Mouse (Mus musculus) c-Kit-negative CD71-positive TER-119-positive erythroid progenitor cells, embryonic 14.5 days (primary cell): Measurements from ENCODE around the gene 1700020A23Rik.
"Not testable (repeated sequence)": the region's sequence is repeated elsewhere in the genome, so short reads cannot be mapped to it uniquely, and the experiment has no call there.

Experiments
- DNase-seq: peaks from one replicate; pipeline ENCODE4 v3.0.0-alpha.2; 2013; ENCODE audit warnings: low read depth, low spot score

Gene 1700020A23Rik

DNA sequence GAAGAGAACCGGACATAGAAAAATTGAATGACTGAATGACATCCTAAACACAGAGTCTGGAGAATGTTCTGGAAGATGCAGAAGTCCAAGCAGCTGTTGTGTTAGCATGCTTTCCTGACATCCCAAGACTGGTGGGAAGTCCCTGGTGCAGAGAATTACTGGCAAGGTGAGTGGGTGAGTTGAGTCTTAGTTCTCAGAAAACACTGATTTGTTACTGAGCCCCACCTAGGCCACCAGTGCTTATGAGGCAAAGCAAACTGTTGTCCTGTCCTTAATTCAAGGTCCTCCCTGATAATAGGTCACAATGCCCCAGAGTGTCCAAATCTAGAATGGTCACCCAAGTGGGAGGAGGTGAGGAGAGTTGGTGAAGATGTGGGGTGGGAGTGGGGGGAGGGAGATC, at the start of gene 1700020A23Rik, which contains the start of gene Gm28372:
Gene 1700020A23Rik, plus strand, starts transcription at position 321 of the 400 bp plus-strand sequence.
Gene Gm28372, plus strand, starts transcription at position 301 of the 400 bp plus-strand sequence.
- no peak for DNase-seq

GRCm38 (mm10) chr2:130357551-130357950, 47.5 kb upstream of the 1700020A23Rik start:
- no peak for DNase-seq

- no peak for DNase-seq
These were observed 46.2 kb upstream of the 1700020A23Rik start for GRCm38 (mm10) chr2:130358852-130359251.

DNA sequence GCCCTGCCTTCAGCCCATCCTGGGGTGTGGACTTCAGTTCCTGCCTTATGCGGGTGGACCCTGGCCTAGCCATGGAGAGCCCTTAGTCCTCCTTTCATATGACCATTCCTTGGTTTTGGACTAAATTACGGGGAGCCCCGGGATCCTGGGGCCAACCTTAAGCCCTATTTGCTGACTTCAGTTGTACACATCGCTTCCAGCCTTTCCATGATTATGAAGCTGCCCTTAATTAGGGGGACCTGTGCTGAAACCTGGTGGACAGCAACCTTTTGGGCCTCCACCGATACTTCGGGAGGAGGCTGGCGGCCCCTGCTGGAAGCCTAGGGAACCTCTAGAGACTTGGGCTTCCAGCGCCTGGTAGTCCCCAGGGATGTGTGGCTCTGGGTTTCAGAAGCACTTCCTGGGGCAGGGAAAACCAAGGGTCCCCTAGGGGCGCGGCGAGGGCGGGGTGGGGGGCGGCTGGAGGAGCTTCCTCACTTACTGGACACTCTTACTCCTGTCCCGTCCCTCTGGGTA, 42.5 kb upstream of the 1700020A23Rik start:
- DNase-seq, result no peak

DNA sequence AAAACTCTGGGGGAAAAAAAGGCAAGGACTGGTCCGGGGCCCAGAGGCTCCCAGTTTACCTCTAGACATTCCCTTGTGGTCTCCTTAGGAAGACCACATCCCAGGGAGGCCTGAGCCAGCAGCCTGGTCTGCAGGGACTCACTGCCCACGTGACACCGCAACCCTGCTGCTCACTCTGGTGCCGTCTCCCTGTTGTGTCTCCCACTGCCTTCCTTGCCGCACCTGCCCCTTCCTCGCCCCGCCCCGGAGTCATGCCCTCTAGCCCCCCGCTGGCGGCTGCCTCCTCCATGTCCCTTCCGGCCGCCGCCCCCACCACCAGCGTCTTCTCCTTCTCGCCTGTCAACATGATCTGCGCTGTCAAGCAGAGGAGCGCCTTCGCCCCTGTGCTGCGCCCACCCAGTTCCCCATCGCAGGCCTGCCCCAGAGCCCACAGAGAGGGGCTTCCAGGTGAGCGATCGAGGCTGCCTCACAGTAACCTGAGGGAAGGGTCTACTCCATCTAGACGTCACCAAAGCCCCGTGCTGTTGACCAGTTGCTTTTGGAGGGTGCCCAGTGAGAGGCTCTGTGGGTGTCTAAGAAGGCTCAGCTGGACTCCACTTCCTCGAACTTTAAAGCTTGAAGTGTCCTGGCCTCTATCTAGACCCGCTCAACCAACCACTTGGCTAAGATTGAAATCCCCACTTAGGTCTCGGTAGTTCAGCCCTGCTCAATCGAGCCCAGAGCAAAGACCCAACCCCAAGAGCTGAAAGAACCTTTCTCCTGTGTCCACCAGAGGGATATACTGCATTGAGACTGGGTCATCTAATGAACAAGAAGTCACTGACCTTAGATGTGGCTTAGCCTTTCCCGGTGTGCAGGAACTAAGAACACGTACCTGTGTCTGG, 39.6 kb upstream of the 1700020A23Rik start:
- no peak for DNase-seq

DNA sequence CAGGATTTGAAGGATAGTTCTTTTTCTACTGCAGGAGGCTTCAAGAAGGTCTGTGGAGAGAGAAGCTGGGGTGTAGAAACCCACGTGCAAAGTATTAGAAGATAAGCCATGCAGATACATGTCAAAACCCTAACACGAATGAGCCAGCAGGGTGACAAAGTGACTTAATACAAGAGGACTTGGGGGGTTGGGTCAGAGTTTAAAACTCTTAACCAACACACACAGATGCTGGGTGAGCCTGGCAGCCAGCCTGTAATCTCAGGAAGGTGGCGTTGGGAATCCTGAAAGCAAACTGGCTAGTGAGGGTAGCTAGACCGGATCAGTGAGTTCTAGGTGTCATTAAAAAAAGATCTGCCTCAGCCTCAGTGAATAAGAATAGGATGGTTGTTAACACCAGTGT, 37.7 kb upstream of the 1700020A23Rik start:
- no peak for DNase-seq

DNA sequence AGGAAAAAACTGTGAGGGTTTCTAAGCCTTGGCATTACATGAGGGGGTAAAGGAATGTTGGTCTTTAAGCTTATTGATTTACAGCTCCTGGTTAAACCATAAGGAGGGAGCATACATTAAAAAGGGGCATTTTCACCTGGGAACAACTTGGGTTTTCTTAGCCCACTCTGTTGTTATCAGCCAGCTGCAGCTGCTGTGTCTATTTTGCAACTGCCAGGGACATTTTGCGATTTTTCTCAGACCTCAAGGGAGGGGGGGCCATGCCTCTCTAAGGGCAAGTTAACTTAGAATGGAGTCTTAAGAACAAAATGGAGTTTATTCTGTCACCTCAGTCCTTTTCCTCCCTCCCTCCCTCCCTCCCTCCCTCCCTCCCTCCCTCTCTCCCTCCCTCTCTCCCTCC, 32.0 kb upstream of the 1700020A23Rik start:
- DNase-seq, result not testable (repeated sequence)

- DNase-seq, result no peak
These were observed 30.1 kb upstream of the 1700020A23Rik start for GRCm38 (mm10) chr2:130374951-130375350.

DNA sequence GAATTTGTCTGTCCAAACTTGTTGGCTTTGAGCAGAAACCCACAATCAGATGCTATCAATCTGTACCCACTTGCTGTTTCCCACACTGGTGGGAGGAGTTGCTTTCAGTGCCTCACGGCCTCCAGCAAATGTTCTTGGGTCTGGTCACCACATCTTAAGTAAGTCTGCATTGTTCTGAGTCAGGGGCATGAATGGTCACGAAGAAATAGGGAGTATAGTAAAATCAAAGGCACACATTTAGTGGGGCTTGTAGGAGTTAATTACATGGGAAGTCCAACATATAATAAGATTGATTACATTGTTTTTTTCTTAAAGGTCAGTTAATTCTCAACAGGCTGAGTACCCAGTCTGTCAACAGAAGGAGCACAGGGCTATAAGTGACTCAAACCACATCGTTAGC, 21.9 kb upstream of the 1700020A23Rik start:
- no peak for DNase-seq

GRCm38 (mm10) chr2:130383895-130384294, 21.2 kb upstream of the 1700020A23Rik start:
- no peak for DNase-seq

- DNase-seq, result no peak
These were observed 18.8 kb upstream of the 1700020A23Rik start for GRCm38 (mm10) chr2:130386212-130386611.

GRCm38 (mm10) chr2:130388796-130389195, 16.3 kb upstream of the 1700020A23Rik start:
- no peak for DNase-seq

DNA sequence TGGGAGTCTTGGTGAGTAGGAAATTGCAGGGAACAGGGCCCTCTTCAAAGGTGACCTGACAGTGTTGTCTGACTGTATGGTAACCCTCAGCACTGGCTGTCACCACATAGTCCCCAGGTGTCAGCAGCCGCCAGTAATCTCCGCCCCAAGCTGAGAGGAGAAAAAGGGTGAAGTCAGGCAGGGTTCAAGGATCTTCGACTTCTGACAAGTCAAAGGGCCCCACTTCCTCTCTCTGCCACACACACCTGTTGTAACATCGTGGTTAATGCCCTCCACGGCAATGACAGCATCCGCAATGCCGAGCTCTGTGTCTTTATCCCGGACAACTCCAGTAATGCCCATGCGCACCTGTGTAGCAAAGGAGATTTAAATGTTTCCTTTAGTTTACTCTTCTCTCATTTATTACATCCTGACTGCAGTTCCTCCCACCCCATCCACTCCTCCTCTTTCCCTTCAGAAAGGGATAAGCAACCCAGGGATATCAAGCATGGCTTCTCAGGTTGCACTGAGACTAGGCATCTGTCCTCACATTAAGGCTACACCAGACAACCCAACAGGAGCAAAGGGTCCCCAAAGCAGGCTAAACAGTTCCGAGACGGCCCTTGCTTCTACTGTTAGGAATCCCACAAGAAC, 13.9 kb upstream of the 1700020A23Rik start:
- DNase-seq, result no peak

GRCm38 (mm10) chr2:130392836-130393235, 12.2 kb upstream of the 1700020A23Rik start:
- DNase-seq, result no peak

DNA sequence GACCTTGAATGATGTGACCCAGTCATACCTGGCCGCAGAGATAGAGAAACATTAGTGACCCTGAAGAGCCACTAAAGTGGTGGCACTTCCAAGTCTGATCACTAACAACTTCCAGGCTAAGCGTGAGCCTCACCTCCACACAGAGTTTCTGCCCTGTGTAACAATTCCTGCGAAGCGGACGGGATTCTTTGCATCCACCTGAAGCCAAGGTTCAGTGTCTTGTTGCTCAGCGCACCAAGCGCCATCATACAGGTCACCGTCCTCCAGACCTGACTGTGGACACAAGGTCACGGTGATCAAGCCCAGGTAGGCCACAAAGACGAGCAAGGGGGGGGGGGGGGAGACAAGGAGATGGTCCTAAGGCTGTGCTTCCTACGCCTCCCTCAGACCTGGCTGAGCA, 9.4 kb upstream of the 1700020A23Rik start:
- DNase-seq, result no peak

DNA sequence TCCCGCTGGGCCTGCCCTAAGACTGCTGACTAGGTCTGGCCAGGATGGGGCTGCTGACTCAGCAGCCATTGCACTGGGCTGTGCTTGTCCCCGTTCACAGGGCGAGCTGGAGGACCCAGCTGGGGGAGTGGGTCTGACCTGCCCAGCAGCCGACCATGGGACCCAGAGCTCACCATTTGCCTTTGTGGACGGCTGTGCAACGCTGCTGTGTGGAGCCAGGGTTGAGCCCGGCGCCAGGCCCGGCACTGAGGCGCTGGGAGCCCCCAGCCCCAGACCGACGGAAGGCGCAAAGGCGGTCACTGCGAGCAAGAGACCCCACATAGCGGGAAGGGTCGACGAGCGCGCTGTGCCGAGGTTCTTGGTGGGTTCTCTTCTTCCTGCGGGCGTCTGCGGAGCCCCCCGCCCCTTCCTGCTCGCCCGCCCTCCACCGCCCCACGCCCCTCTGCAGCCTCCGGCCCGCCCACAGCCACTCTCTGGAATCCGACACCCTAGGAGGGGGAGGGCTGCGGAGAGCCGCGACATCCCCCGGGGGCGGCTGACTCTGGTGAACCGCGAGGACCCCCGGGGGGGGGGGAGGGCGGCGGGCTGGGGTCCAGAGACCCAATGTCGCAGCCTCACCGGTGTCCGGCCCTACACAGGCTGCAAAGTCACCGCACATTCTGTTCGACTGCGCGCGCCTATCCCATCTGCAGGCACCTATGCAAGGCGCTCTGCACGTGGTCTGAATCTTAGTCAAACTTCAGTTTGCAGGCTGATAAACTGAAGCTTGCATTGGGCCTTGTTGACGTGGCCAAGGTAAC, 7.7 kb upstream of the 1700020A23Rik start, which contains the start of gene Cpxm1:
Gene Cpxm1, minus strand, starts transcription at position 389 of the 800 bp plus-strand sequence.
- DNase-seq, result no peak

GRCm38 (mm10) chr2:130398091-130398490, 7.0 kb upstream of the 1700020A23Rik start:
- DNase-seq, result no peak

GRCm38 (mm10) chr2:130400046-130400445, 5.0 kb upstream of the 1700020A23Rik start:
- no peak for DNase-seq

- DNase-seq, result no peak
These were observed 3.2 kb upstream of the 1700020A23Rik start for GRCm38 (mm10) chr2:130401891-130402290.

DNA sequence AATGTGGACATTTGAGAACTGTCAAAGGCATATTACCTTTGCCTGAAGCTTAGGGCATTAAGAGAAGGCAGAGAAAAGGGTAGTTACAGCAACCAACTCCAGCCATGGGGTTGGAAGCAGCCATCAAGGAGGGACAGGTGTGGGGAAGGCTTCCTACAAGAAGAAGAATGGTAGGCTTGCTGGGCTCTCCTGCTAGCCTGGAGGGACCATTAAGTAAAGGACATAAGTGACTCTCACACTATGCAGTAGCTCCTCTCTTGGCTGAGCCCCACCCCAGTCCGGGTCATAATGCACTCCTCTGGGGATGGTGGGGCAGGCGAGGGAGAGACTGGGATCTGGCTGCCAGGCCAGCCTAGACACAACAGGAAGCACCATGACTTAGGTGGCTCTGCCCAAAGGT, 1.1 kb downstream of the 1700020A23Rik start, which contains the start of gene Tmem239:
Gene Tmem239, plus strand, starts transcription at position 301 of the 400 bp plus-strand sequence.
- no peak for DNase-seq

GRCm38 (mm10) chr2:130408194-130408593, 3.1 kb downstream of the 1700020A23Rik start:
- DNase-seq, result no peak
